ENCODE assay signal across 40 mouse cellular contexts in genomic region chr3:95502312-95502711, GRCm38 (mm10). TPM values are rescaled to one million over a fixed set of nuclear protein-coding genes. Genes with fewer than 3 reads are reported as not detected.
DNase-seq lines count a peak whose midpoint lies in the region; ATAC-seq and TF ChIP-seq lines count a peak whose summit lies in the region.
"Had no signal": no experiment of that assay in that cellular context is flagged by ENCODE, and none has a peak within 500 bp of the region (broad histone marks: within the 10 kb centered on the region; RNA-seq: fewer than 3 reads in every experiment).

No protein-coding gene starts in this region.

- peak; percentile 14 for DNase-seq in hindbrain, embryonic 10.5 days (ENCODE audit: low spot score)
- DNase-seq in hindbrain, embryonic 14.5 days (ENCODE audit: low spot score), result no peak
- peak; percentile 9 for DNase-seq in neural tube, embryonic 11.5 days (ENCODE audit: low spot score)
- no peak for DNase-seq in cerebellum, adult 11-12 months
- DNase-seq in heart, adult 8-10 months (ENCODE audit: low spot score), result no peak
- DNase-seq: adrenal gland, postnatal 14 days; cerebellum, adult 2 months; cerebellum, postnatal 14 days; gastrocnemius, adult 2 months; gastrocnemius, postnatal 36 days; heart, adult 18-20 months; kidney, adult 2 months; kidney, postnatal 36 days; lung, embryonic 14.5 days; lung, postnatal 14 days; right cerebral cortex, adult 18-20 months; spleen, adult 18-20 months; thymus, postnatal 25 days had no signal

- no peak for TF ChIP-seq POLR2A in cortical plate, adult 2 months (IDR thresholded peaks at IDR 0.05; ENCODE audit: extremely low read depth, insufficient read depth, low read length)

- ATAC-seq in hindbrain, embryonic 14.5 days (ENCODE audit: low FRiP score), result no peak
- 0 out of 2 replicates have a peak, but pooled peaks have one; percentile 69 for ATAC-seq in neural tube, embryonic 11.5 days (ENCODE audit: insufficient read depth, low FRiP score, low TSS enrichment)
- no peak for ATAC-seq in neural tube, embryonic 15.5 days (ENCODE audit: low FRiP score)
- ATAC-seq: forebrain, embryonic 16.5 days; intestine, embryonic 15.5 days; midbrain, embryonic 15.5 days had no signal

- no peaks in the 10 kb centered on the region for H3K27me3 ChIP-seq in hindbrain, embryonic 10.5 days (ENCODE audit: insufficient read depth, poor library complexity, severe bottlenecking)
- H3K27me3 ChIP-seq in hindbrain, embryonic 14.5 days (ENCODE audit: control insufficient read depth, insufficient read depth, low read length), result no peaks in the 10 kb centered on the region
- H3K27me3 ChIP-seq in neural tube, embryonic 11.5 days (ENCODE audit: control insufficient read depth, insufficient read depth, low read length), result no peaks in the 10 kb centered on the region
- H3K27me3 ChIP-seq in neural tube, embryonic 15.5 days (replicated peaks), result no peaks in the 10 kb centered on the region
- H3K27me3 ChIP-seq: embryonic facial prominence, embryonic 13.5 days; heart, embryonic 12.5 days; hindbrain, embryonic 15.5 days; intestine, embryonic 15.5 days; limb, embryonic 12.5 days; midbrain, embryonic 15.5 days had no signal

- peaks cover 7% of the 10 kb centered on the region; the same call in 1 of the 2 replicates for H3K36me3 ChIP-seq in hindbrain, embryonic 10.5 days
- peaks cover 7% of the 10 kb centered on the region; the same call in 1 of the 2 replicates for H3K36me3 ChIP-seq in hindbrain, embryonic 14.5 days (replicated peaks; ENCODE audit: control insufficient read depth, insufficient read depth)
- H3K36me3 ChIP-seq in neural tube, embryonic 11.5 days (ENCODE audit: control insufficient read depth, insufficient read depth, low read length), result no peaks in the 10 kb centered on the region
- no peaks in the 10 kb centered on the region for H3K36me3 ChIP-seq in neural tube, embryonic 15.5 days
- H3K36me3 ChIP-seq: intestine, embryonic 15.5 days; liver, embryonic 15.5 days; midbrain, embryonic 15.5 days had no signal

- peak overlapping the region; percentile 71 for H3K27ac ChIP-seq in hindbrain, embryonic 10.5 days
- H3K27ac ChIP-seq in hindbrain, embryonic 14.5 days, result no peak overlapping the region
- no peak overlapping the region for H3K27ac ChIP-seq in neural tube, embryonic 11.5 days (ENCODE audit: low read depth, low read length)
- H3K27ac ChIP-seq in neural tube, embryonic 15.5 days (replicated peaks), result no peak overlapping the region
- 0 out of 2 replicates have a peak overlapping the region, but pooled peaks have one; percentile 10 for H3K27ac ChIP-seq in cortical plate, adult 2 months (ENCODE audit: insufficient read depth, low read length)
- H3K27ac ChIP-seq: embryonic facial prominence, embryonic 13.5 days; gastrocnemius, adult 2 months; hindbrain, embryonic 15.5 days; intestine, embryonic 15.5 days; limb, embryonic 12.5 days; liver, embryonic 15.5 days; midbrain, embryonic 10.5 days; midbrain, embryonic 15.5 days had no signal

- no peak overlapping the region for H3K9ac ChIP-seq in hindbrain, embryonic 14.5 days
- H3K9ac ChIP-seq in neural tube, embryonic 11.5 days (ENCODE audit: low read length), result no peak overlapping the region
- no peak overlapping the region for H3K9ac ChIP-seq in neural tube, embryonic 15.5 days (replicated peaks)
- H3K9ac ChIP-seq: embryonic facial prominence, embryonic 13.5 days; heart, embryonic 12.5 days; hindbrain, embryonic 15.5 days; intestine, embryonic 15.5 days; limb, embryonic 12.5 days; liver, embryonic 15.5 days; lung, embryonic 14.5 days; midbrain, embryonic 15.5 days had no signal

- H3K4me1 ChIP-seq in hindbrain, embryonic 10.5 days (replicated peaks), result peaks cover 10% of the 10 kb centered on the region
- H3K4me1 ChIP-seq in hindbrain, embryonic 14.5 days (replicated peaks; ENCODE audit: control insufficient read depth, insufficient read depth, low read length), result no peaks in the 10 kb centered on the region
- H3K4me1 ChIP-seq in neural tube, embryonic 11.5 days (ENCODE audit: control insufficient read depth, insufficient read depth, low read length), result no peaks in the 10 kb centered on the region
- no peaks in the 10 kb centered on the region for H3K4me1 ChIP-seq in neural tube, embryonic 15.5 days
- peaks cover 6% of the 10 kb centered on the region; the same call in 1 of the 2 replicates for H3K4me1 ChIP-seq in cortical plate, adult 2 months (ENCODE audit: control insufficient read depth, insufficient read depth, low read length)
- H3K4me1 ChIP-seq: hindbrain, embryonic 15.5 days; intestine, embryonic 15.5 days; midbrain, embryonic 15.5 days had no signal

- H3K4me3 ChIP-seq in hindbrain, embryonic 10.5 days, result peak overlapping the region; percentile 9; the same call in 1 of the 2 replicates
- no peak overlapping the region for H3K4me3 ChIP-seq in hindbrain, embryonic 14.5 days (replicated peaks; ENCODE audit: low read length)
- H3K4me3 ChIP-seq in neural tube, embryonic 11.5 days (ENCODE audit: low read depth, low read length), result no peak overlapping the region
- H3K4me3 ChIP-seq in neural tube, embryonic 15.5 days (replicated peaks), result no peak overlapping the region
- no peak overlapping the region for H3K4me3 ChIP-seq in cortical plate, adult 2 months (ENCODE audit: insufficient read depth, low read length)
- H3K4me3 ChIP-seq: embryonic facial prominence, embryonic 13.5 days; erythroblast, embryonic 14.5 days; gastrocnemius, adult 2 months; heart, embryonic 12.5 days; hindbrain, embryonic 15.5 days; intestine, embryonic 15.5 days; limb, embryonic 12.5 days; liver, embryonic 15.5 days; midbrain, embryonic 10.5 days; midbrain, embryonic 15.5 days had no signal

- no peaks in the 10 kb centered on the region for H3K9me3 ChIP-seq in hindbrain, embryonic 10.5 days
- no peaks in the 10 kb centered on the region for H3K9me3 ChIP-seq in hindbrain, embryonic 14.5 days (ENCODE audit: control insufficient read depth, low read length)
- no peaks in the 10 kb centered on the region for H3K9me3 ChIP-seq in neural tube, embryonic 11.5 days (ENCODE audit: control insufficient read depth, low read length)
- no peaks in the 10 kb centered on the region for H3K9me3 ChIP-seq in neural tube, embryonic 15.5 days (replicated peaks)
- H3K9me3 ChIP-seq: embryonic facial prominence, embryonic 13.5 days; G1E; heart, embryonic 12.5 days; hindbrain, embryonic 15.5 days; intestine, embryonic 15.5 days; limb, embryonic 12.5 days; liver, embryonic 15.5 days; midbrain, embryonic 10.5 days; midbrain, embryonic 15.5 days had no signal

- TF ChIP-seq CTCF in cortical plate, adult 2 months (IDR thresholded peaks at IDR 0.05; ENCODE audit: extremely low read depth, insufficient read depth, low read length), result no peak

- H3K4me2 ChIP-seq in hindbrain, embryonic 14.5 days (replicated peaks), result no peak overlapping the region
- 0 out of 2 replicates have a peak overlapping the region, but pooled peaks have one; percentile 6 for H3K4me2 ChIP-seq in neural tube, embryonic 11.5 days (ENCODE audit: low read depth)
- H3K4me2 ChIP-seq in neural tube, embryonic 15.5 days, result no peak overlapping the region
- H3K4me2 ChIP-seq: embryonic facial prominence, embryonic 13.5 days; heart, embryonic 12.5 days; hindbrain, embryonic 15.5 days; intestine, embryonic 15.5 days; limb, embryonic 12.5 days; liver, embryonic 15.5 days; lung, embryonic 14.5 days; midbrain, embryonic 15.5 days had no signal

- 46% methylated on average over 2 of the region's 2 CpGs for WGBS in hindbrain, embryonic 10.5 days
- 20% methylated on average over 2 of the region's 2 CpGs for WGBS in hindbrain, embryonic 14.5 days
- WGBS in neural tube, embryonic 11.5 days, result 25% methylated on average over 2 of the region's 2 CpGs
- 12% methylated on average over 2 of the region's 2 CpGs for WGBS in neural tube, embryonic 15.5 days

RNA-seq across cellular contexts. Expression of gene Ctsk, which starts 3.3 kb away (rescaled TPM):
- 3.7 and 5.9 TPM in 2 replicates for polyA plus RNA-seq in hindbrain, embryonic 10.5 days (2016; fragmentation: Nextera tagmentation; extraction: Ambion mirVana)
- 9.1 and 11.5 TPM in 2 replicates for polyA plus RNA-seq in hindbrain, embryonic 14.5 days (2014; fragmentation: Nextera tagmentation; extraction: Ambion mirVana)
- 7.3 and 8.4 TPM in 2 replicates for polyA plus RNA-seq in neural tube, embryonic 11.5 days (2014; fragmentation: Nextera tagmentation; extraction: Ambion mirVana)
- 10.7 and 12.0 TPM in 2 replicates for polyA plus RNA-seq in neural tube, embryonic 15.5 days (2015; fragmentation: Nextera tagmentation; extraction: Ambion mirVana)
- polyA plus RNA-seq in cortical plate, adult 2 months (2012; rRNA removed), result 5.5 and 6.7 TPM in 2 replicates
- total RNA-seq in heart, adult 8-10 months (2022), result 1 to 10 TPM; 5.3 to 7.9 (median 6.6) TPM
- polyA plus RNA-seq: erythroblast, embryonic 14.5 days; G1E had no signal

RNA-seq across cellular contexts. Expression of gene Ctss, which starts 24.3 kb away (rescaled TPM):
- 3.9 and 7.6 TPM in 2 replicates for polyA plus RNA-seq in hindbrain, embryonic 10.5 days (2016; fragmentation: Nextera tagmentation; extraction: Ambion mirVana)
- 16.3 and 17.7 TPM in 2 replicates for polyA plus RNA-seq in hindbrain, embryonic 14.5 days (2014; fragmentation: Nextera tagmentation; extraction: Ambion mirVana)
- 8.3 and 8.8 TPM in 2 replicates for polyA plus RNA-seq in neural tube, embryonic 11.5 days (2014; fragmentation: Nextera tagmentation; extraction: Ambion mirVana)
- 22.4 and 25.4 TPM in 2 replicates for polyA plus RNA-seq in neural tube, embryonic 15.5 days (2015; fragmentation: Nextera tagmentation; extraction: Ambion mirVana)
- 95.5 and 100 TPM in 2 replicates for polyA plus RNA-seq in cortical plate, adult 2 months (2012; rRNA removed)
- 10 to 100 TPM in 2 of 4 experiments, 1 to 10 TPM in 2; 7.8 to 17.5 (median 10.0) TPM for total RNA-seq in heart, adult 8-10 months (2022)
- polyA plus RNA-seq: G1E had no signal

RNA-seq across cellular contexts. Expression of gene Hormad1, which starts 57.2 kb away (rescaled TPM):
- not detected in 2 replicates for polyA plus RNA-seq in hindbrain, embryonic 10.5 days (2016; fragmentation: Nextera tagmentation; extraction: Ambion mirVana)
- not detected in 2 replicates for polyA plus RNA-seq in hindbrain, embryonic 14.5 days (2014; fragmentation: Nextera tagmentation; extraction: Ambion mirVana)
- not detected in 2 replicates for polyA plus RNA-seq in neural tube, embryonic 11.5 days (2014; fragmentation: Nextera tagmentation; extraction: Ambion mirVana)
- polyA plus RNA-seq in neural tube, embryonic 15.5 days (2015; fragmentation: Nextera tagmentation; extraction: Ambion mirVana), result not detected in 2 replicates
- not detected in 2 replicates for polyA plus RNA-seq in cortical plate, adult 2 months (2012; rRNA removed)
- total RNA-seq in heart, adult 8-10 months (2022), result not detected
- total RNA-seq: adrenal gland, postnatal 14 days; gastrocnemius, adult 2 months; gastrocnemius, postnatal 36 days; heart, adult 18-20 months; layer of hippocampus, adult 8-10 months; left cerebral cortex, adult 18-20 months; left cerebral cortex, postnatal 25 days; liver, adult 2 months had no signal
- polyA plus RNA-seq: cerebellum, adult 2 months; embryonic facial prominence, embryonic 13.5 days; erythroblast, embryonic 14.5 days; forebrain, embryonic 11.5 days; forebrain, embryonic 16.5 days; G1E; heart, embryonic 12.5 days; heart, postnatal 0 days; hindbrain, embryonic 15.5 days; intestine, embryonic 15.5 days; kidney, adult 2 months; kidney, embryonic 16.5 days; limb, embryonic 12.5 days; liver, adult 2 months; liver, embryonic 15.5 days; lung, embryonic 14.5 days; midbrain, embryonic 10.5 days; midbrain, embryonic 15.5 days; neural tube, embryonic 14.5 days; stomach, embryonic 16.5 days had no signal

Comparison
In these comparisons a context has a peak if more than half of its experiments do, and no peak if none do; other contexts are left out.
1. DNase-seq: peak in hindbrain, embryonic 10.5 days (single experiment) and neural tube, embryonic 11.5 days (single experiment); none in hindbrain, embryonic 14.5 days (single experiment), cerebellum, adult 11-12 months (single experiment) and heart, adult 8-10 months (single experiment).
2. H3K27ac ChIP-seq: peak in hindbrain, embryonic 10.5 days (single experiment) and cortical plate, adult 2 months (single experiment); none in hindbrain, embryonic 14.5 days (single experiment), neural tube, embryonic 11.5 days (single experiment) and neural tube, embryonic 15.5 days (single experiment).